ENCODE assay signal across 41 mouse cellular contexts in genomic region chr6:71002656-71003055, GRCm38 (mm10). TPM values are rescaled to one million over a fixed set of nuclear protein-coding genes. Genes with fewer than 3 reads are reported as not detected.
"Had no signal": no experiment of that assay in that cellular context is flagged by ENCODE, and none has a peak within 500 bp of the region (broad histone marks: within the 10 kb centered on the region; RNA-seq: fewer than 3 reads in every experiment).

No protein-coding gene starts in this region.

- H3K27ac ChIP-seq: heart, embryonic 10.5 days; heart, embryonic 13.5 days; heart, embryonic 15.5 days; hindbrain, embryonic 10.5 days; hindbrain, embryonic 12.5 days; hindbrain, embryonic 13.5 days; hindbrain, embryonic 14.5 days; hindbrain, postnatal 0 days; intestine, embryonic 15.5 days; kidney, embryonic 15.5 days; kidney, postnatal 0 days; layer of hippocampus, adult 2 months had no signal

- H3K4me2 ChIP-seq: heart, embryonic 11.5 days; heart, embryonic 12.5 days; heart, embryonic 13.5 days; heart, embryonic 15.5 days; hindbrain, embryonic 12.5 days; hindbrain, embryonic 13.5 days; hindbrain, embryonic 14.5 days; intestine, embryonic 15.5 days; kidney, embryonic 15.5 days had no signal

- H3K9ac ChIP-seq: heart, embryonic 12.5 days; heart, embryonic 13.5 days; heart, embryonic 15.5 days; hindbrain, embryonic 12.5 days; hindbrain, embryonic 13.5 days; hindbrain, embryonic 14.5 days; intestine, embryonic 15.5 days; kidney, embryonic 15.5 days had no signal

- ATAC-seq: hindbrain, postnatal 0 days; inflammation-experienced regulatory T-cells, adult 6 months; intestine, embryonic 15.5 days; intestine, embryonic 16.5 days; intestine, postnatal 0 days had no signal

- H3K4me3 ChIP-seq: heart, embryonic 10.5 days; heart, embryonic 12.5 days; heart, embryonic 13.5 days; heart, embryonic 15.5 days; hindbrain, embryonic 10.5 days; hindbrain, embryonic 12.5 days; hindbrain, embryonic 13.5 days; intestine, embryonic 15.5 days; kidney, embryonic 15.5 days; layer of hippocampus, adult 2 months had no signal

- DNase-seq: heart, postnatal 10 days; heart, postnatal 14 days; heart, postnatal 36 days; heart, postnatal 4 days; kidney, adult 11 months; kidney, adult 18-20 months; kidney, adult 2 months; kidney, adult 8-10 months; kidney, adult 9 months; kidney, postnatal 10 days; kidney, postnatal 14 days; kidney, postnatal 25 days; kidney, postnatal 36 days; kidney, postnatal 4 days; layer of hippocampus, adult 9-11 months; layer of hippocampus, postnatal 36 days had no signal

- H3K27me3 ChIP-seq: heart, embryonic 12.5 days; heart, embryonic 13.5 days; heart, embryonic 15.5 days; hindbrain, embryonic 12.5 days; hindbrain, embryonic 13.5 days; intestine, embryonic 15.5 days; kidney, embryonic 15.5 days had no signal

- H3K9me3 ChIP-seq: heart, embryonic 10.5 days; heart, embryonic 12.5 days; heart, embryonic 13.5 days; heart, embryonic 15.5 days; hindbrain, embryonic 10.5 days; hindbrain, embryonic 12.5 days; hindbrain, embryonic 13.5 days; intestine, embryonic 15.5 days; kidney, embryonic 15.5 days had no signal

- H3K36me3 ChIP-seq: heart, embryonic 10.5 days; heart, embryonic 12.5 days; heart, embryonic 13.5 days; heart, embryonic 15.5 days; hindbrain, embryonic 10.5 days; hindbrain, embryonic 12.5 days; hindbrain, embryonic 13.5 days; intestine, embryonic 15.5 days; kidney, embryonic 15.5 days had no signal

- H3K4me1 ChIP-seq: heart, embryonic 10.5 days; heart, embryonic 12.5 days; heart, embryonic 13.5 days; heart, embryonic 15.5 days; hindbrain, embryonic 10.5 days; hindbrain, embryonic 12.5 days; hindbrain, embryonic 13.5 days; intestine, embryonic 15.5 days; kidney, embryonic 15.5 days had no signal

RNA-seq across cellular contexts. Expression of gene Foxi3, which starts 46.3 kb away (rescaled TPM):
- polyA plus RNA-seq: heart, embryonic 10.5 days; heart, embryonic 11.5 days; heart, embryonic 12.5 days; heart, embryonic 13.5 days; heart, embryonic 14.5 days; heart, embryonic 15.5 days; heart, embryonic 16.5 days; heart, postnatal 0 days; hindbrain, embryonic 10.5 days; hindbrain, embryonic 11.5 days; hindbrain, embryonic 12.5 days; hindbrain, embryonic 13.5 days; hindbrain, embryonic 14.5 days; hindbrain, postnatal 0 days; inflammation-experienced regulatory T-cells, adult 6 months; intestine, embryonic 14.5 days; intestine, embryonic 15.5 days; intestine, embryonic 16.5 days; intestine, postnatal 0 days; kidney, adult 2 months; kidney, embryonic 14.5 days; kidney, embryonic 15.5 days; kidney, embryonic 16.5 days; kidney, postnatal 0 days; large intestine, adult 2 months had no signal
